Mouse (Mus musculus) B cell, adult 2 months (primary cell): ENCODE data around the gene Far1.

ENCODE experiments used
- DNase-seq, 2 experiments: peaks; one replicate each; pipeline ENCODE4 v3.0.0; 2022

Far1 gene

DNA sequence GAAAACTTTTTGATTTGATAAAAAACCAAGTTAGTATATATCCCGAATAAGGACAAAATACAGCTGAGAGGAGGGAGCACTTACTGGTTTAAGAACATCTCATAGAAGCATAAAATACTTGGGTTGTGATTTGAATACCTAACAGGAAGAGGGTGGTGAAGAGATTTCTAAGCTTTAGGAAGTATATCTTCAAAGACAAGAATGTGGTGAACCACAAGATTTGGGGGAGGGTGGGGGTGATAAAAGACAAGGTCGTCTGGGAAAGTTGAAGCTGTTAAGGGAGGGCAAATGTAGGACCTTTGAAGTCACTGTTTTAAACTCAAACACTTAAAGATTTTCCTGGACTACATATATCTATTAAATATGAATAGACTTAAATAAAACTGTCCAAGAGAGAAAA, 59.1 kb downstream of the Far1 start:
- no peak for DNase-seq

DNA sequence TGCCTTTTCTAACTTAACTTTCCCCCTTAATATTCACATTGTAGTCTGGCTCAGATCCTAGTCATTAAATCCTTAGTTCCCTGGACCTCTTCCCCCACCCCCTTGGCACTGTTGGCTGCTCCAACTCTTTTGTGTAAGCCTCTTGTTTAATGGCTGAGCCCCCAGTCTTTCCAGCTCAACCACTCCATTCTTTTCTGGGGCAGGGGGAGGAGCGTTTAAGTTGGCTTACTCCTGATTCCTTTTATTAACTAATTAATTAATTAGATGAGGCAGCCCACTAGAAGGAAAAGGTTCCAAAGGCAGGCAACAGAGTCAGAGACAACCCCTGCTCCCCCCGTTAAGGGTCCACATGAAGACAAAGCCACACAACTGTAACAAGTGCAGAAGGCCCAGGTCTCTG, 68.5 kb downstream of the Far1 start:
- DNase-seq = no peak

DNA sequence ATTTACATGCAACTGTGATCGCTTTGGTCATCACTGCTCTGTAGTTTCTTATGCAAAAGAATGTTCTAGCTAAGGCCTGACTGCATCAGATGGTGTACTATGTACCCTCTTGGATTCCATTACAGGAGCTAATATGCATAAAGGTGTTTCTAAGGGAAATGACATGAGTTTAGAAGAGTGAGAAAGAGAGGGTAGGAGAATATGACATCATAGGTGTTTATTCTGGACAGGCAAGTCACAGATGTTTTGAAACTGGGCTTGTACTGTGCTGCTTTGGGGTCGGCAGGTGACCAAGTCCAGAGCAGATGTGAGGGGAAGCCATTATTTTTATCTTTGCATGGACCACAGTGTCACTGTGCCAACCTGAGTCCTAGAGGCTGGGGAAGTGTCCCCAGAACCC, 75.6 kb downstream of the Far1 start:
- DNase-seq = no peak

DNA sequence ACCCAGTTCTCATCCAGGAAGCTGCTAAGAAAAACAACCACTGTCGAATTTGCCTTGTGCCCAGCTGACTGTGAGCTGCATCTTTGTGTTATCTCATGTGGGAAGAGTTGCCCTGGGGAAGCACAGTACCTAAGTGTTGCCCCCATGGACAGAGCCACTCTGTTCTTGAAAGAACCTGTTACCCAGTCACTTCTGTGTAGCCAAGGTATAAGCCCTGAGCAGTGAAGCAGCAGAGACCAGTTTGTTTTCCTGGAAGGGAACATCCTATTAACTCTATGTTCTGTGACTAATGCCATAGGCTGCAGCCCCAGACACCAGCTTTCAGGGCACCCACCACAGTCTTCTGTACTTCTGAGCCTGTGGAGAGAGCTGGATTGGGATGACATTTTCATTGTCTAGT, 76.7 kb downstream of the Far1 start:
- no peak for DNase-seq

DNA sequence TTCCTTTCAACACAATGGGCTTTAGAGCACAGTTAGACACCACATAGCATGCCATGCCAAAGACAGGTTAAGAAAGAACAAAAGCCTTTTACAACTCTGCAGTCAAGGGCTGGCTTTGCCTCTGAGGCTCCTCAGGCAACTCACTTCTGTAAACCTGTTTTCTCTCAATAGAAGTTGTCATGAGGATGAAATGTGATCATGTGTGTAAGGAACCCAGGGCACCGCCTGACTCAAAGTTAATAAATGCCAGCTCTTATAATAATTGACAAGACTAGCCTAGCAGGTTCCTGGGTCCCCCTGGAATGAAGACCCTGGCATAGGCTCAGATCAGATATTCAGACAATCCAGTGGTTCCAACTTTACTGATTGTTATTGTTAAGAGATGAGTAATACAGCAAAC, 77.5 kb downstream of the Far1 start:
- DNase-seq = no peak

DNA sequence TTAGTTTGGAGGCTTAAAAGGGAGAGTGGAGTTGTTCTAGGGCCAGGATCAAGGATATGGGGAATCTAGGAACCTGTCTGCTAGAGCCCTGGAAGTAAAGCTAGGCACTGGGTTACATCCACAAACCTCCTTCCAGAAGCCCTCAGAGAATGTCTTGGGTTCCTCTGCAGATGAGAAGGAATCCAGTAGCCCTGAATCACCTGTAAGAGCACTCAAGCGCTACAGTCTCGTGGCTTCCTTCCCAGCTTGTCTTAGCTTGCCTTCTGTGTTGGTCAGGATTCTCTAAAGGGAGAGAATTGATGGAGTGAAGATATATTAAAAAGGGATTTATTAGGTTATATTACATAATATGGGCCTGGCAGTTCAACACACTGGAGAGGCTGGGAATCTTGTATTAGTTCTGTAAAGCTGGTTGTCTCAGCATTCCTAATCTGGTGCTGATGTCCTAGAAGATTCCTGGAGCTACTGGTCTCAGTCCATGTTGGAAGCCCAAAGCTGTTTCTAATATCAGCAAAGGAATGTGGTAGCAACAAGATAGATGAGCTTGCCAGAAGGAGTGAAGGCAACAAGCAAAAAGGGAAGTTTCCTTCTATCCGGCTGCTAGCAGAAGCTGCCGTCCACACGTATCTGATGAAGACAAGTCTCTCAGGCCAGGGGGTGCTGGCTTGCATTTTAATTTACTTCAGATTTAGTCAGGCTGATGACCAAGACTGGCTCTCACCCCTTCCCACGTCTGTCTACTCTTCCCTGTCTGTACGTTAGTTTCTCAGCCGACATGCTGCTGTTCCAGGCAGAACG, 78.1 kb downstream of the Far1 start:
- no peak for DNase-seq

DNA sequence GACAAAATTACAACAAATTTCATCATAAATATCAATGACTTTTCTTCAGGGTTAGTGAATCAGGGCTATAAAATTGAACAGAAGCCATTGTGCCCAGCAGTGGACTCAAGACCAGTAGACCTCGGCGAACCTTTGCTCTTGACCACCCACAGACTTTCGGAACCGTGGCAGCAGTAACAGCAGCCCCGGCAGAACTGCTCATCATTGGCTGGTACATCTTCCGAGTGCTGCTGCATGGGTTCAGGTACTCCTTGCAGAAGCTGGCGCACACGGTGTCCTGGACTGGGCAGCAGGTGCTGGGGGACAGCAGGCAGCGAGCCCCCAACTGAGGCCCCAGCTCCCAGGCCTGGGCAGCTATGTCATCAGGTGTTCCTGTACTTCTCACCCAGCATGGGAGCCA, 79.1 kb downstream of the Far1 start:
- DNase-seq = no peak

DNA sequence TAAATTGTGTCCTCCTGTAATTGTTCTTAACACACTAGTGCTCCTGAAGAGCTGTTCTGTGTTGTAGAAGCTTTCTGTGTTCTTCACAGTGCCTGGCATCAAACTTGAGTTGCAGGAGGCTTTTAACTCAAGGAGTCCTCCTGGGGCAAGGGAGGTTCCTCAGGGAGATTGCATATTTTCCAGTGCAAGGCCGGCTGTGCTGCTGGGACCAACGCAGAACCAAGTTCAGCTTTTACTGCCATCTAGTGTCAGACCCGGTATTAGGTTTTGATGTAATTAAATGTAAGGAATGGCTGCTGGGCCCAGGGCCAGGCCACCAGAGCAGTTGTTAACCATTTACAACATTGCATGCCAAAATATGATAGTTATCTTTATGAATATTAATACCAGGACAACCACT, 80.7 kb downstream of the Far1 start:
- peak; percentile 56 to 59 for DNase-seq

DNA sequence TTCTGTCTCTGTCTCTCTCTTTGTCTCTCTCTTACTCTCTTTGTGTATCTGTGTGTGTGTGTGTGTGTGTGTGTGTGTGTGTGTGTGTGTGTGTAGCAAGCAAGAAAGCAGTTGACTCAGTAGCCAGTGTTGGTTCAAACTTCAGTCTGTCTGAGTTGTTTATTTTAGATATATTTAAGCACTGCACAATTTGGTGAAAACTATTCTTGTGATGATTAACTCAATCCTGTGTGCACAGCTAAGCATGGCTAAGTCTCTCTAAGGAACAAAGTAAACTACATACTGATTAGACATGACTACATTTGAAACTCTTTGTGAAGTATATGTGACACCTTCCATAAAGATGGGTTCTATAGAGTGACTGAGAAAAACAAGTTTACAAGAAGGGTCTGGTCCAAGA, 83.6 kb downstream of the Far1 start:
- DNase-seq = no peak

DNA sequence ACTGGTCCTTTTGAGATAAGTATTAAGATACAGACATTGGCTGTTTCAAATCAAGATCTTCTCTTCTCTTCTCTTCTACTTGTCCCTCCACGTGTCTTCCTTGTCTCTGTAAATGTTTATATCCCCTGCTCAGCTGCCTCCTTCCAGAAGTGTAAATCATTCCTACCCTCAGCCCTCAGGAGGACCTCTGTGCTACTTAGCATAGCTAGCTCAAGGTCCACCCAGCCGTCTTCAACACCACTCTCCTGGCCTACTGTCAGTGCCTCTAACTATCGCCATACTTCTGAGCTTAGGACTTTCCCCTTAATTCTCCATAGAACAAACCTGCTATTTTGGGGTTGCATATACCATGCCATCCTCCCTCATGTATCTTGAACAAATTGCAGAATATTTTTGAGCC, 88.2 kb downstream of the Far1 start:
- DNase-seq = no peak

DNA sequence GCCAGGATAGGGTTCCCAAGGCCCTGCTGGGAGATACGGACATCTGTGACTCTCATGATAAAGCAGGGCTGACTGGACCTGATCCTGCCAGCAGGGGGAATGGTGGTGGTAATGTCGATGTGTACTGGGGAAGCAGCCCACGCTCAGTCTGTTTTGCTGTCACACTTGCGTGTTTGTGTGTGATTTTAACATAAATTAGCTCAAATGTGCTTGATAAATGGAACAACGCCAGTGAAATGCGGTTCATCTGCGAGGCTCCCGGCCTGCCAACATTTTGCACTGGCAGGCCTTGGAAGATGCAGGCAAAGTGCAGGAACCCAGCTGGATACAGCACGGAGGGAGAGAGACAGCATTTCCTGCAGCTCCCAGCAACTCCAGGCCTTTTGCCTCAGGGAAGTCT, 94.3 kb downstream of the Far1 start:
- DNase-seq = no peak

DNA sequence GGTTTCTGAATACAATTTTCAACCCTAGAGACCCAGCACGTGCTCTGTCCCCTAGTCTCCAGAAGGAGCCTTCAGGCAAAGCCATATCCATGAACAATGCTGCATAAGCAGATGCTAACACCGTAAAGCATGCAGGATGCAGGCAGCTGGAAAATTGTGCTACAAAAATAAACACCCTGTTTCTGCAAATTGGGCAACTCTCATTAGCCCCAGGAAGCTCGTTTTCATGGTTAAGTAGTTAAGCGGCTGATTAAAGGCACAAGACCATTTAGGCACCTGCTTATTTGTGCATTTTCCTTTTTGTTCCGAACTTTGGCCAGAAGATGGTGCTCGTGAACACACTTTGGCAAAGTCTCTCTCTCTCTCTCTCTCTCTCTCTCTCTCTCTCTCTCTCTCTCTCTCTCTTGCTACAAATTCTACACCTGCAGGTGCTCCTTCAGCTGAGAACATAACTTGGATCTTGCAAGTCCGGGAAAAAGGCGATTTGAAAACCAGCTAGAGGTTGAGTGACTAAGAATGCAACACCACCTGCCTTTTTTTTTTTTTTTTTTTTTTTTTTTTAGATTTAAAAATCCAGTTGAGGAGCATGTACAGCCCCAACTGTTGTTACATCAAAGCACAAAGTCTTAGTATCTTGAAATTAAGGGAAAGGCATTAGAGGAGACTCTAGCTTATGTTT, 95.5 kb downstream of the Far1 start:
- peak; percentile 32 to 48 for DNase-seq

DNA sequence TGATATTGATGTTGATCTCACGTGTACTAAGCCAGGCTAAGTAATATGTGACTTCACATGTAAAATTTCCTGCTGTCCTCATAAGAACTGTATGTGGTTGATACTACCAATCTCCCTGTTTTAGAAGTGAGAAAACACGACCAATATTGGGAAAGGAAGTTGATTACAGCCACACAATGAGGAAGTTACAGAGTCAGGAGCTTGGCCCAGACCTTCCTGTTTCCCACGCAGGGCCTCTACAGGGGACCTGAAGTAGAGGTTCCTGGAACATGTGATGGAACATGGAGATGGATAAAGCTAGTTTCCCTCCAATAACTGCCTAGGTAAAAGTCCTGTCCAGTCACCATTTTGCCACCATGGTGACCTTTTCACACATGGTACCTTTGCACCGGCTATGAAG, 99.0 kb downstream of the Far1 start:
- no peak for DNase-seq

DNA sequence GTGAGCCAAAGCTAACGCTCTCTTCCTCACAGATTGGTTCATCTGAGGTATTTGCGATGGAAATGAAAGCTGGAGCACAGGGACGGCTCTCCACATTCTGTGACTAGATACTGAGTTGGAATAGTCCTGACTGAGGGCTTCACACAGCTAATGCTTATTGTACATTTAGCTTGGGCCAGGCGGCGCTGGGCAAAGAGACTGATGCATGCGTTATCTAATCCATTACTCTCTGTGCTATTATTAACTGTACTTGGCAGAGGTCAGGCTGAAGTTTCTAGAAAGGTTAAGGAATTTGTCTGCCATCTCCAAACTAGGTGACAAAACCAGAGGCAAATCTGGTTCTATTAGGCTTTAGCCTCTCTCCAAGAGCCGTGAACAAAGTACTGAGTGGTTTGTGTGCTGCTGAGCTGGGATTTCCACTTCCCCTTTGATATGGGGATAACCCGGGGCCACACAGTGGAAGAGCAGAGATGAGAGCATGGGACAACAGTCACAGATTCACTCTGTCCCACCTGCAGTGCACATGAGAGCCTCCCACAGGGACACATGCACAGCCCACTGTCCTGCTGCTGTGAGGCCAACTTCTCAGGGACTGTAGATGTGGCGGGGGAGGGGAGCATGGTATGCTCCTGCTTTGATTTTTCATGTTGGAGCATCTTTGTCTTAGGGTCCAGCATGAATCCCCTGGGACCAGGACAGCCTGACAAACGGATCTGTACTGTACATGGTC, 100.7 kb downstream of the Far1 start:
- DNase-seq = no peak

DNA sequence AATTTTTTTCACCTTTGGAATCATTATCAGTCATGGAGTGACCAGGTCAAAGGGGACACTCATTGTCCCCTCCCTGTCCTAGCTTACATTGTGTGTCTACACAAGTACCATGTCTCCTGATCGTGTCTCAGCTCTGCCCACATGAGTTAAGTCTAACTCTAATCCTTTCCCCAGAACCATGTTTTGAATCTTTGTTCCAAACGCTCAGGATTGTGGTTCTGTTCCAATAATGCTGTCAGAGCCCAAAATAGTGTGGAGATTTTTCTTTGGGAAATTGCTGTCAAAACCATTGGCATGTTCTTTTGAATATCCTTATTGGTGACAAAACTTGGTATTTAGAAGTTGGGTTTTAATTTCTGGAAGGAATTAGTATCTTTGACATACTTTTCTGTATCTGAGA, 105.5 kb downstream of the Far1 start:
- no peak for DNase-seq

DNA sequence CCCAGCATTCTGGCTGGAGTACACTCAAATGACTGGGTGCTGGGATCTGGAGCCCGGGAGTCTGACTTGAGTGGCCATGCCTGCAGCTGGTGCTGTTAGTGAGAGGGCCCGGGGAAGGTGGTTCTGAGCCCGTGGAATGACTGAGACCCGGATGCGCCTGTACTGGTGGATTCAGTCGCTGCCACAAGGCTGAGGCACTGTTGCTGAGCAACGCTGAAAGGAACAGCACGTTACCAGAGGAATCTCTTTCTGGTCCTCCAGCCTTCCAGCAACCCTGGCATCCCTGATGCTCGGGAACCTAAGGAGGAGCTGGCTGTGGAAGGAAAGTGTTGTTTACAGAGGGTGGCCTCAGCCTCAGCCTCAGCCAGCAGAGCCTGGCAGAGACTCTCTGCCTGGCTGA, 106.1 kb downstream of the Far1 start:
- no peak for DNase-seq
